Mouse (Mus musculus) lung, postnatal 0 days (tissue): ENCODE results near the gene Galk1.

ENCODE experiments used
- CTCF ChIP-seq: IDR thresholded peaks from 2 replicates; pipeline ENCODE4 v1.5.1; 2016; ENCODE audit warnings: antibody characterized with exemption, mild to moderate bottlenecking
- EP300 ChIP-seq: IDR thresholded peaks from 2 replicates; pipeline ENCODE4 v1.6.1; 2016; ENCODE audit warnings: antibody characterized with exemption, mild to moderate bottlenecking, control low read depth

DNA sequence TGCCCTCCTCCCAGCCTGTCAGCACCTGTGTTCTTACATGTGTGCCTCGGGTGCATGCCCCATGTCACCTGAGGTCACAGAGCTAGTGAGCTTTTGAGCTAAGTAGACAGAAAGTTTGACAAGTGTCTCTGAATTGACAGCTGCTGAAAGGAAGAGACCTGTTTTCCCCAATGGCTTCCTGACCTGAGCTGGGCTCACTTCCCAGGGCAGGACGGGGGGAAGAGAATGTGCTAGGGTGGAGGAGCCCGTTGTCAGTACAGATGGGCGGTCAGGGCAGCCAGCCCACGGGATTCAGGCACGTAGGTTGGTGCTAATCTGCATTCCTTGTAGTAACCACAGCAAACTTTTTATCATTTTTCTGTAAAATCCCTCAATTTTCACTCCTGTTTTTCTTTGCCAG lies 28.1 kb upstream of the Galk1 start:
- no peak for TF ChIP-seq CTCF
- no peak for TF ChIP-seq EP300
